Mouse (Mus musculus) frontal cortex, adult (tissue): Measurements from ENCODE around the gene Macrod2.
A peak's percentile ranks its signal among the peaks of the same experiment; 100 is the strongest.

Source experiments
- ATAC-seq: cut with Nextera tagmentation; 2 replicates; pipeline ENCODE4 v1.9.2; 2017; ENCODE audit warnings: mild to moderate bottlenecking, moderate library complexity, mixed read lengths; ENCODE audit not compliant: low TSS enrichment

Gene Macrod2

DNA sequence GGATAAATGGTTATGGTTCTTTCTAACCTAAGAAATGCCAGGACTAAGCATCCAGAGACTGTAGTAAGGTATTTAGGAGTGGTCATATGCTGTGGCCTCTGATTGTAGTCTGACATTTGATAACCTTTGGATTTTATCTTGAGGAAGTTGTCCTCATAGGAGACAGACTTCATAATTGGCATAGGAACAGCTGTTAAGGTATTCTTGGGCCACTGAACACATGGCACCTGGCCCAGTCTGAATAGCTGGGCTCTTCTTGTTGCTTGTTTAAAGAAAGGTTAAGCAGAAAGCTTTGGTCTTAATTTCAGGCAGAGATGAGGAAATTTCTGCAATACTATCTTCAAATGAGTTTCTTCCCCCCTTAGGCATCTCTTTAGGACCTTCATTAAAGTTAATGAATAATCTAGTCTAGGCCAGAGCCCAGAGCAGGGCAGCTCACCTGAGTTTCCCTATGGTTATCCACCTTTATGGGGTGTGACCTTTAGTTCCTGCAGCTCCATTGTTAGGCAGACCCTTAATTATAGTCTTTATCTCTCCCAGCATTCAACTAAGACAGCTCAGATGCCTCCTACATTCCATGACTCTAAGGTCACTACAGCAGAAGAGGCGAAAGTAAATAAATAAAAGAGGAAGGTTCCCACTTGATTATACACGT lies 894.1 kb downstream of the Macrod2 start:
- ATAC-seq: no peak

DNA sequence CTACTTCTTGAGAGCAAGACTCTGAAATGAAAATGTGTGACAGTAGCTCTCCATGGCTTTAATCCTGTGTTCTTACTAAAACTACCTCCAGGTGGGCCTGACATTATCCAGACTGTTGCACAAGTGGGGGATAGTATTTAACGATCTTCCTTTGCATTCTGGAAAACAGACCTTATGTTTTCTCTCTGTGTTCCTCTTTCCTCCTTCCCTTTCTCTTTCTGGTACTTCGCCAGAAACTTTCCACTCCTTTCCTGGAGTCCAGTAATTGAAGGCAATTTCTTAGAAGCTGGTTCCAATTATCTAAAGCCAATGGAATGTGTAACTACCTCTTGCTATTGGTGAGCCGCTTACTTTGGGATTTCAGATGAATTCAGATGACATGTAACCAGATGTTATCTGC lies 897.7 kb downstream of the Macrod2 start:
- no peak for ATAC-seq

DNA sequence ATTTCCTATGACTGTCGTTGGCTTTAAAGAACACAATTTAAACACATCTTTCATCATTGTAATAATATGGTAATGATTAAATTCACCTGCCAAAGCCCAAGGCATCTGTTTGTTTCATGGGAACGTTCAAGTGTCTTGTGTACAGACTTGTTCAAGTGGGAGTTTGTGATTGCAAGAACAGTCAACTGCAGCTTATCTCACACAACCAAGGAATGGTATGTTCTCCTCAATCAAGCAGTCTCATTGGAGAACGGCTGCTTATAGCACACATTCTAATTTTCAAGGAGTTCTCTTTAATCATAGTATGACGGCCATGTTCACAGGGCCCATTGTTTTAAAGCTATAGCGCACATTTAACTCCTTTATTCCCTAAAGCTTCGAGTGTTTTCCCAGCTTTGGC lies 904.1 kb downstream of the Macrod2 start:
- ATAC-seq: no peak

GRCm38 (mm10) chr2:141301030-141301429 lies 905.9 kb downstream of the Macrod2 start:
- ATAC-seq: peak; percentile 97

- no peak for ATAC-seq
Measured at GRCm38 (mm10) chr2:141308406-141308805, 913.3 kb downstream of the Macrod2 start.

- ATAC-seq: no peak
Measured at GRCm38 (mm10) chr2:141312136-141312948, 917.2 kb downstream of the Macrod2 start.

GRCm38 (mm10) chr2:141315349-141315748 lies 920.2 kb downstream of the Macrod2 start:
- ATAC-seq: no peak

DNA sequence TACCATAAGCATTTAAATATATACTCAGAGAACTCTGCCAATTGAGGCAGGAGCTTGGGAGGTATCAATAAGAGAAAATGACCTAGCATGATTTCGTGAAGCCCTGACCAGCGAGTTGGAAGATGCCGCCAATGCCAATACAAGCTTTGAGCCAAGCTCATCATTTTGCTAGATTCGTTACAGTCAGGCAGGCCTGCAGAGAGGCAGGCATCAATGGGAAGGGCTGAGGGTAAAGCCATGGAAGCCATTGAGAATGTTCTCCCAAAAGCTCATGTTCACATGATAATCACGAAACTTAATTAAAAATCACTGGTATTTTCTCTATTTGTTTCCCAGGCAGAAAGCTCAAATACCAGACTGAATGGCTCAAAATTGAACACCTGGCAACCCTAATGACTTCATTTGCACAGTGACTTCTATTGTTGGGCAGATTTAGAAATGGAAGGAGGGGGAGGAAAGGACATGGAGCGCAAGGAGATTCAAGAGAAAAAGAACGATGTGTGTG lies 928.9 kb downstream of the Macrod2 start:
- ATAC-seq: no peak

GRCm38 (mm10) chr2:141327296-141327695 lies 932.2 kb downstream of the Macrod2 start:
- peak; percentile 99 for ATAC-seq

DNA sequence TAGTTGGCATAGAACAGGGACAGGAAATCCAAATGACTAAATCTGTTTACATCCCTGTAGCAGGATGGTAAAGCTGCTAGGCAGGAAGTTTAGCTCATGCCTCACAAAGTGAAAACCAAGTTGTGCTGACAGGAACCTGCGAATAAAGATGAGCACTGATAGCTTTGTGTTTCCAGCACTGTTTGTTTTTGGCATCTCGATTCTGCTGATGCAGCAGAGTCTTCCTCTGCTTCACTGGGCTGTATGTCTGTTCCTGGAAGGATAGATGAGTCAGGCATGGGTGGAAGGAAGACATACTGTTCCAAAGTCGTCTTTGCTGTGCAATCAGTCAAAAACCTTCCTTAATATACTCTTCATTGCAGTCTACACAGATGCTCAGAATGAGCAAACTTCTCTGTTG lies 942.6 kb downstream of the Macrod2 start:
- ATAC-seq: peak; percentile 82

- ATAC-seq: no peak
Measured at GRCm38 (mm10) chr2:141343988-141344535, 949.0 kb downstream of the Macrod2 start.

- ATAC-seq: no peak
Measured at GRCm38 (mm10) chr2:141352623-141353022, 957.5 kb downstream of the Macrod2 start.

- ATAC-seq: peak; percentile 65; the same call in 1 of the 2 replicates
Measured at GRCm38 (mm10) chr2:141388632-141389031, 993.5 kb downstream of the Macrod2 start.

DNA sequence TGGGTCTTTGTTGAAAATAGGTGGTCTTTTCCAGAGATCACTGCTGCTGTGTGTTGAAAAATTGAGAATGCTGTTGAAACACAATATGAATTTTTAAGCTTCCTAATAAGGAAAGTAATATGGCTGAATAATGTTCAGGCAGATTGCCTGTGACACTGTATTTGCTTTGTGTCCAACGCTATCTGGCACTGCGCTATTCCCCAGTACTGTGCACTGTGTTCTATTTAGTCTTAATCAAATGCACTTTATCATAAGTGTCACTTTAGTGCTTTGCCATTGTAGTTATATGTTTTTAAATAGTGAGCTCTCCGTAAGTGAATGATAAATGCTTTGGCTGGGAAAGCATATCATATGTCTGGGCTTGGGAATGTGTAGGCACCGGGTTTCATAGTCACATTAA lies 996.1 kb downstream of the Macrod2 start:
- ATAC-seq: no peak

GRCm38 (mm10) chr2:141394806-141395205 lies 999.7 kb downstream of the Macrod2 start:
- ATAC-seq: peak; percentile 86

DNA sequence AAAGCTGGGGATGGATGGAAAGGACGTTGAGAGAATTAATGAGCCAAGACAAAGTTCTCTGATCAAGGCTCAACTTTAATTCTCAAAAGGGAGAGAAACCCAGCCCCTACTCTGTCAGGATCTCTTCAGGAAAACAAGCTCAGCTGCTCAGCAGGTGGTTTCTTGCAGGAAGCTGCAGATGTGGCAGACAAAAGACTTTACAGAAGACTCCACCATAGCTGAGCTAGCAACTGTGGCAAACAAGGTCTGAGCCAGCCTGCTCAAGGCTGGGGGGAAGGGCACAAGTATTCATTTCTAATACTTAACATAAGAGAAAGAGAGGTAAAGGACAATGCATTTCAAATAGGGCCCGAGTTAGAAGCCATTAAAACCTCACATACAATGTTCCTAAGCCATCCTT lies 1013.7 kb downstream of the Macrod2 start:
- ATAC-seq: no peak

DNA sequence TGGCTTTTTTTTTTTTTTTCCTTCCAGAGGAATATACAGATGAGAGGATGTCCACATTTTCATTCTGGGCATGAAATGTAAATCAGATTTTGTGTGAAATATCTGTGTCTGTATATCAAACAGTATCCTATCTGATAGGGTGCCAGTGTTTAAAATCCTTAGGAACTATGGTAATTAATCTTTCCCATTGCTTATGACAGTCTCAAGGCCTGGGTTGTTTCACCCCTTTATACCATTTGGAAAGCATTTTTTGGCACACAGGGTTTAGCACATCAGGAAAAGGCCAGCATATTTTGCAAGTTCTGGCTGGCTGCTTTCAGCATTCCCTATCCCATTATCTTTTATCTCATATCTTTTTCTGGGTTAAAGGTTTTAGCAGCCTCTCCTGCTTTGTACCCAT lies 1021.3 kb downstream of the Macrod2 start:
- ATAC-seq: peak; percentile 4; the same call in 1 of the 2 replicates

DNA sequence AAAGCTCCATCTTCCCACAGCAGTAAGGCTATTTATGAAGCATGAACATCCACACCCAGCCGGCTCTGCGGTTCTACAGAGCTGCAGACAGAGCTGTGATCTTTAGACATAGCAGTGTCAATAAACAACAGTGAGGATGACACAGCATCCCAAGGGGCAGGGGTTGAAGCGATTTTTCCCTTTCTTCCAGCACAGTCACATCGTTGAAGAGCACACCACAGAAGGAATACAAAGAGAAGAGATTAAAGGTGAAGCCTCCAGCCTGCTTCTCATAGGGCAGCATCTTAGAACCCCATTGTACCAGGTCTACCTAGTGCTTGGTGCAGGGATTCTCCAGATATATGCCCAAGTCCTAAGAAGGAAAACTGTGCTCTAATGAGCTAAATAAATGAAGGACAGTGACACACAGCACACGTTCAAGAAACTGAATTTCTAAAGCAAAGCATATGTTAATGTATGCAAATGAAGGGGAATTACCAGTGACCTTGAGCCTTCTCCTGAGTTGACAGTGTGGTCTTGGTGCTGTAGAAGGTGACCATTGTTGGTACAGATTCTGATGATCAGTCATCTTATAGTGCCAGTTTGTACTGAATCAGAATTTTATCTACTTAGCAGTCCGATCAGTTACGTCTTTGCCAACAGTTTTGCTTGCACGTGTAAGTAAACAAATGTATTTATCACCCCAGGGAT lies 1021.9 kb downstream of the Macrod2 start:
- peak; percentile 62 for ATAC-seq

DNA sequence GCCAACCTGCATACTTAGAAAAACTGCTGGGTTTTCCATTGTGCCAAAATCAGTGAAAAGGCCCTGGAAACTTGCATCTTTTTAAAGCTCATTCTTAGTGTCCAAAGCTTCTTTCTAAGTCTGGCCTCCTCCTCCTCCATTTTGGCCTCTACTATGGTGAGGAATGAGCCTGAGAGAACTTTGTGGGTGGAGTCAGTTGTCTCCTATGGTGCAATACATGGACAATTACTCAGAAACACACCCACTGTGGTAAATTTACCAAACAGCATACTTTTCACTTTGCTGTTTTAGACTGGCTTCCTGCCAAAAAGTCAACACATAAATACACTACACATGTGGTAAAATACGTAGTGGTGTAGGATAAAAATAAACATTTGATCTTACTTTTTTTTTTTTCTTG lies 1024.7 kb downstream of the Macrod2 start:
- no peak for ATAC-seq

DNA sequence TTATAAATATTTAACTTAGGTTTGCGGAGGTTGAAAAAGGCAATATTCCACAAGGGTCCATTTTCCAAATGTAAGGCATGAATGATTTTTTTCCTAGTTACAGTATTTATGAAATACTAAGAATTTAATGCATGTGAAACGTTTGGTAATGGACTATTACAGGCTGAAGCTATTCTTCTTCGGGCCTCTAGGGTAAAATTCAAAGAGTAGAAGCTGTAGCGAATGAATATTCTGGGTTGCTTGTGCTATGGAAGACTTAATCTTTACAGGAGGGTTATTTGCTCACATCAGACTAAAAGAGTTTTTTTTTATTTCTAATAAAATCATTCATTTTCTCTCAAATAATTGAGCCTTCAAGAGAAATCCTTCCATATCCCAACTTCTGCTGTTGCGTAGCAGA lies 1039.0 kb downstream of the Macrod2 start:
- ATAC-seq: no peak

GRCm38 (mm10) chr2:141434731-141435570 lies 1039.8 kb downstream of the Macrod2 start:
- peak; percentile 92 for ATAC-seq
